Mouse (Mus musculus) heart, embryonic 14.5 days (tissue): ENCODE measurements around the gene Cntln. TPM values are rescaled to one million over a fixed set of nuclear protein-coding genes. Genes with fewer than 3 reads are reported as not detected.

Experiments
- ATAC-seq: fragments of 200-750 bp; cut with Nextera tagmentation; 2 replicates; pipeline ENCODE4 v1.8.0; 2017; ENCODE audit warnings: low read depth, moderate TSS enrichment; ENCODE audit not compliant: insufficient number of reproducible peaks, insufficient read depth, low FRiP score
- H3K27ac ChIP-seq, 2 experiments: fragments of 200-500 bp in 1 of 2; fragments of 300-500 bp in 1 of 2; sonication (generic) in 1 of 2; replicated peaks in 1 of 2; 2 replicates each; pipeline ENCODE4 v1.5.1; 2012 to 2014; ENCODE audit warnings: low read depth in 2 of 2, low read length in 2 of 2, control low read depth in 1 of 2, mild to moderate bottlenecking in 1 of 2, mixed read lengths in 1 of 2; ENCODE audit not compliant: control insufficient read depth in 1 of 2, insufficient read depth in 1 of 2
- H3K27me3 ChIP-seq: fragments of 300-500 bp; sonication (generic); 2 replicates; pipeline ENCODE4 v1.6.1; 2014; ENCODE audit warnings: mild to moderate bottlenecking, low read length, control low read depth; ENCODE audit not compliant: control insufficient read depth, insufficient read depth
- H3K36me3 ChIP-seq: fragments of 300-500 bp; sonication (generic); 2 replicates; pipeline ENCODE4 v1.6.1; 2014; ENCODE audit warnings: mild to moderate bottlenecking, control low read depth, low read length, mixed read lengths; ENCODE audit not compliant: control insufficient read depth, insufficient read depth
- H3K4me1 ChIP-seq, 2 experiments: fragments of 200-500 bp in 1 of 2; fragments of 300-500 bp in 1 of 2; sonication (generic) in 1 of 2; 2 replicates each; pipeline ENCODE4 v1.6.1; 2012 to 2014; ENCODE audit warnings: low read length in 2 of 2, control low read depth in 1 of 2, mixed read lengths in 1 of 2; ENCODE audit not compliant: control insufficient read depth in 2 of 2, insufficient read depth in 2 of 2
- H3K4me2 ChIP-seq: fragments of 300-500 bp; sonication (generic); 2 replicates; pipeline ENCODE4 v1.6.1; 2014; ENCODE audit warnings: mild to moderate bottlenecking, low read length
- H3K4me3 ChIP-seq, 2 experiments: fragments of 200-500 bp in 1 of 2; fragments of 300-500 bp in 1 of 2; sonication (generic) in 1 of 2; 2 replicates each; pipeline ENCODE4 v1.5.1; 2012 to 2014; ENCODE audit warnings: low read length in 2 of 2, mild to moderate bottlenecking in 2 of 2, control low read depth in 1 of 2, low read depth in 1 of 2, moderate library complexity in 1 of 2; ENCODE audit not compliant: control insufficient read depth in 1 of 2, insufficient read depth in 1 of 2
- H3K9ac ChIP-seq: fragments of 300-500 bp; sonication (generic); 2 replicates; pipeline ENCODE4 v1.6.1; 2014; ENCODE audit warnings: mild to moderate bottlenecking, low read length
- H3K9me3 ChIP-seq: fragments of 300-500 bp; sonication (generic); 2 replicates; pipeline ENCODE4 v1.6.1; 2016; ENCODE audit warnings: low read length, control low read depth; ENCODE audit not compliant: control insufficient read depth
- WGBS: fragments of 180-500 bp; shearing (Covaris S2); extraction: QIAGEN DNeasy Blood & Tissue Kit; methylation state at CpG from one replicate; pipeline ENCODE4 v1.1.7; 2014; 5-methylcytosine and 5-hydroxymethylcytosine counted together
- polyA plus RNA-seq: library from polyadenylated mRNA; unstranded; fragments of >200 nt; fragmentation: Nextera tagmentation; extraction: Ambion mirVana; gene quantifications from 2 replicates; pipeline ENCODE4 v1.2.1, GENCODE M21; 2014

The Cntln gene
- polyA plus RNA-seq, 1 experiment from 2014 or later: 7.0 TPM

GRCm38 (mm10) chr4:85168001-85168400 is 283.9 kb downstream of the Cntln start:
- 82% methylated on average over 12 of the region's 12 CpGs for WGBS
- H3K9ac ChIP-seq: no peak overlapping the region
- H3K27me3 ChIP-seq: no peaks in the 10 kb centered on the region
- no peaks in the 10 kb centered on the region for H3K9me3 ChIP-seq
- H3K4me3 ChIP-seq: no peak overlapping the region
- H3K27ac ChIP-seq: no peak overlapping the region
- ATAC-seq: no peak
- H3K36me3 ChIP-seq: no peaks in the 10 kb centered on the region
- H3K4me2 ChIP-seq: no peak overlapping the region
- H3K4me1 ChIP-seq: no peaks in the 10 kb centered on the region

- H3K9ac ChIP-seq: no peak overlapping the region
- WGBS: 77% methylated on average over 4 of the region's 4 CpGs
These were observed 291.4 kb downstream of the Cntln start for GRCm38 (mm10) chr4:85175466-85175865.

GRCm38 (mm10) chr4:85178394-85179051 is 294.4 kb downstream of the Cntln start:
- no peaks in the 10 kb centered on the region for H3K9me3 ChIP-seq
- no peak for ATAC-seq
- H3K27me3 ChIP-seq: no peaks in the 10 kb centered on the region
- no peak overlapping the region for H3K4me3 ChIP-seq
- H3K27ac ChIP-seq: no peak overlapping the region
- no peak overlapping the region for H3K4me2 ChIP-seq
- no peak overlapping the region for H3K9ac ChIP-seq
- WGBS: 82% methylated on average over 9 of the region's 9 CpGs
- no peaks in the 10 kb centered on the region for H3K4me1 ChIP-seq
- no peaks in the 10 kb centered on the region for H3K36me3 ChIP-seq

More at GRCm38 (mm10) chr4:85175466-85175865, 291.4 kb downstream of the Cntln start:
- Histone ChIP-seq H3K27ac (no peak overlapping the region), H3K4me2 (no peak overlapping the region), H3K4me3 (no peak overlapping the region), H3K36me3 (no peaks in the 10 kb centered on the region), H3K9me3 (no peaks in the 10 kb centered on the region), H3K4me1 (no peaks in the 10 kb centered on the region), H3K27me3 (no peaks in the 10 kb centered on the region)
- ATAC-seq: no peak

Other genes starting within 250 kb of the Cntln start
- gene Bnc2, start 209.0 kb upstream of the Cntln start, polyA plus RNA-seq: 0.92 and 1.4 TPM in 2 replicates